ENCODE assay signal across 10 mouse cellular contexts in the genomic region with DNA sequence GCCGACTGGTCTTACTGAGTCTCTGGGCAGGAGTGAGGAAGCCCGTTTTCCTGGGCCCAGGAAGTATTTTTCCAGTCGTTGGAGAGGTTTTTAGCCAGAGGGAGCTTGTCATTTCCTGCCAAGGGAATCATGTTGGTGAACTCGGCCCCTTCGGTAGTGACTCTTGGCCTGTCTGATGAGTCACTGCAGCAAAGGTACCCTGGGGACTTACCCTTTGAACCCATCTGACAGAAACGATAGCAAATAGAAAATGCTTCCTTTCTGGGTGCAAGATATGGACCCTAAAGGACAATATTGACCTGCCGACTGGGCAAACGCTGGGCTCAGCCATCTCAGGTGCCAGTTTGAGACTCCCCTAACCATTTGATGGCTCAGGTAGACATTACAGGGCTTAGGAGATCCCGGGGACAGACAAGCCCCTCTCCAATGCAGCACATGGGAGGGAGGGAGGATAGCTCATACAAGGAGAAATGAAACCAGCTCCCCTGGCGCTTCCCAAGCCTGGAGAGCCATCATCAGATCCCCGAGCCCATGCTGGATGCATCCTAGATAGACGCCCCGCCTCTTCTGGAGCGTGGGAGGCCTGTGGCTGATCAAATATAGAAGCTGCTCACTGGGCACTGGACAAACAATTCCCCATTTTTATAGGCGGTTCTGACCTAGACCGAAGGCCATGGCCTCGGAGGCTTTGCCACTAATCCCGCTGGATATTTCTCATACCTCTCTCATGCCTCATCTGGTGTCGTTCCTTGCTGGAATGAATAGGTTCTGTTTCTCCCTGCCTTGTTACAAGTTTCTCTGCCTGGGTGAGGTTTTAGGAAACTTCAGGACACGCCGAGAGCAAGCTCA.
DNase-seq lines count a peak whose midpoint lies in the region; ATAC-seq and TF ChIP-seq lines count a peak whose summit lies in the region.
"Had no signal": no experiment of that assay in that cellular context is flagged by ENCODE, and none has a peak within 500 bp of the region (broad histone marks: within the 10 kb centered on the region; RNA-seq: fewer than 3 reads in every experiment).

No protein-coding gene starts in this region.

- peaks cover 31% of the 10 kb centered on the region for H3K4me1 ChIP-seq in kidney, embryonic 16.5 days (ENCODE audit: insufficient read depth, low read length)
- peaks cover 29% of the 10 kb centered on the region for H3K4me1 ChIP-seq in small intestine, adult 2 months (ENCODE audit: control insufficient read depth, insufficient read depth, insufficient read length, low read length)

- H3K36me3 ChIP-seq in kidney, embryonic 16.5 days (ENCODE audit: insufficient read depth, low read length), result no peaks in the 10 kb centered on the region
- H3K36me3 ChIP-seq in small intestine, adult 2 months (ENCODE audit: control insufficient read depth, insufficient read depth, low read length), result peaks cover 2% of the 10 kb centered on the region; the same call in 1 of the 2 replicates
- H3K36me3 ChIP-seq: embryonic facial prominence, embryonic 13.5 days had no signal

- ATAC-seq in kidney, embryonic 16.5 days (ENCODE audit: low FRiP score, low TSS enrichment), result no peak
- no peak for ATAC-seq in cerebellum, adult (ENCODE audit: insufficient number of reproducible peaks, low FRiP score, low TSS enrichment)

- no peak overlapping the region for H3K4me3 ChIP-seq in kidney, embryonic 16.5 days (ENCODE audit: low read length)
- peak overlapping the region; percentile 29 for H3K4me3 ChIP-seq in small intestine, adult 2 months (ENCODE audit: low read depth, low read length)
- H3K4me3 ChIP-seq: embryonic facial prominence, embryonic 13.5 days had no signal

- no peaks in the 10 kb centered on the region for H3K27me3 ChIP-seq in kidney, embryonic 16.5 days (ENCODE audit: insufficient read depth, low read length)
- no peaks in the 10 kb centered on the region for H3K27me3 ChIP-seq in small intestine, adult 2 months (ENCODE audit: control insufficient read depth, insufficient read depth, low read length)
- H3K27me3 ChIP-seq: embryonic facial prominence, embryonic 13.5 days had no signal

- TF ChIP-seq CTCF in small intestine, adult 2 months (IDR thresholded peaks at IDR 0.05; ENCODE audit: extremely low read depth, insufficient read length, insufficient replicate concordance, low read depth, low read length), result no peak

- no peak for TF ChIP-seq POLR2A in small intestine, adult 2 months (IDR thresholded peaks at IDR 0.05; ENCODE audit: low read depth, low read length)

- peak; percentile 33 for DNase-seq in kidney, adult 9 months
- no peak for DNase-seq in kidney, adult 18-20 months
- DNase-seq in adrenal gland, postnatal 10 days, result peak; percentile 68
- no peak for DNase-seq in spleen, postnatal 10 days (ENCODE audit: low spot score in 2 of 2)
- DNase-seq: lung, postnatal 10 days; thymus, postnatal 4 days had no signal

- peak overlapping the region; percentile 25; the same call in 1 of the 2 replicates for H3K27ac ChIP-seq in kidney, embryonic 16.5 days (ENCODE audit: low read length)
- peak overlapping the region; percentile 93 for H3K27ac ChIP-seq in small intestine, adult 2 months (ENCODE audit: insufficient read depth, low read depth, low read length)
- H3K27ac ChIP-seq: embryonic facial prominence, embryonic 13.5 days had no signal

- H3K9me3 ChIP-seq in kidney, embryonic 16.5 days (ENCODE audit: low read length), result no peaks in the 10 kb centered on the region
- H3K9me3 ChIP-seq: embryonic facial prominence, embryonic 13.5 days had no signal

- H3K4me2 ChIP-seq in kidney, embryonic 16.5 days (replicated peaks; ENCODE audit: low read depth, low read length), result no peak overlapping the region
- H3K4me2 ChIP-seq: embryonic facial prominence, embryonic 13.5 days had no signal

- 56% methylated on average over 21 of the region's 21 CpGs for WGBS in kidney, embryonic 16.5 days
- whole genome bisulfite sequencing in small intestine, adult 2 months, result 36% methylated on average over 21 of the region's 21 CpGs

- no peak overlapping the region for H3K9ac ChIP-seq in kidney, embryonic 16.5 days (replicated peaks; ENCODE audit: low read length)

Comparison
In these comparisons a context has a peak if more than half of its experiments do, and no peak if none do; other contexts are left out.
1. DNase-seq: peak in kidney, adult 9 months (single experiment) and adrenal gland, postnatal 10 days (single experiment); none in kidney, adult 18-20 months (single experiment) and spleen, postnatal 10 days (0 of 2).